Mouse (Mus musculus) liver, embryonic 14 days (tissue): Measurements from ENCODE around the gene Elf4. TPM values are rescaled to one million over a fixed set of nuclear protein-coding genes. Genes with fewer than 3 reads are reported as not detected.

ENCODE experiments used
- polyA plus RNA-seq: library from polyadenylated mRNA; depleted of rRNA; stranded (reverse); fragments of >200 nt; gene quantifications from 2 replicates; pipeline ENCODE4 v1.2.3, GENCODE M21; 2012; rRNA removed

The Elf4 gene
- polyA plus RNA-seq, result 3.5 and 4.2 TPM in 2 replicates

GRCm38 (mm10) chrX:48462754-48463507, at the start of gene Elf4:
Gene Elf4, minus strand, starts transcription at chrX:48463132.

Other genes with a start within 250 kb of the Elf4 start
- 11.2 and 12.2 TPM in 2 replicates for gene Utp14a, start 206.3 kb downstream of the Elf4 start, polyA plus RNA-seq
- gene Bcorl1, start 121.8 kb downstream of the Elf4 start, polyA plus RNA-seq, result 1.8 and 2.1 TPM in 2 replicates
- 39.6 and 41.2 TPM in 2 replicates for gene Aifm1, start 50.4 kb upstream of the Elf4 start, polyA plus RNA-seq
- 0.43 and 0.45 TPM in 2 replicates for gene Rab33a, start 56.2 kb upstream of the Elf4 start, polyA plus RNA-seq
- gene Zfp280c, start 131.4 kb upstream of the Elf4 start, polyA plus RNA-seq, result 5.5 and 5.6 TPM in 2 replicates
- gene Slc25a14, start 160.3 kb upstream of the Elf4 start, polyA plus RNA-seq, result 2.4 and 2.6 TPM in 2 replicates
- not detected in 2 replicates for gene Gpr119, start 211.3 kb upstream of the Elf4 start, polyA plus RNA-seq
- gene Rbmx2, start 231.9 kb upstream of the Elf4 start, polyA plus RNA-seq, result 11.6 and 11.7 TPM in 2 replicates